Mouse (Mus musculus) adrenal gland, postnatal 4 days (tissue): Measurements from ENCODE around the gene Cux2. TPM values are rescaled to one million over a fixed set of nuclear protein-coding genes. Genes with fewer than 3 reads are reported as not detected.

Source experiments
- microRNA-seq: library from miRNA; unstranded; fragments of <30 nt; microRNA quantifications from one replicate; pipeline ENCODE4 v1.2.0, GENCODE M21; 2021
- total RNA-seq, 2 experiments: library from RNA; stranded (reverse); gene quantifications; 2 replicates each; pipeline ENCODE4 v1.2.3; 2021

The Cux2 gene
- total RNA-seq, 2 experiments from 2014 or later, result 37.5 to 37.8 TPM

Small RNA genes lying within 50 kb of the gene (microRNA-seq; reads per million reads assigned to microRNA genes)
- gene Mir7031, result 3.2 reads per million, percentile 8 among the genes with 10 or more reads in this experiment

Other genes with a start within 250 kb of the Cux2 start
- 10 to 100 TPM; 49.7 to 54.1 TPM for gene Sh2b3, start 212.5 kb downstream of the Cux2 start, total RNA-seq
- gene Pheta1, start 201.1 kb downstream of the Cux2 start, total RNA-seq, result 10 to 100 TPM; 12.8 to 13.6 TPM
- 10 to 100 TPM in 1 of 2 experiments, 1 to 10 TPM in 1; 4.8 to 30.3 TPM for gene Myl2, start 50.8 kb upstream of the Cux2 start, total RNA-seq
- gene Ccdc63, start 90.7 kb upstream of the Cux2 start, total RNA-seq, result under 1 TPM; 0.20 to 0.28 TPM
- 100 to 1,000 TPM; 211 to 221 TPM for gene Ppp1cc, start 108.2 kb upstream of the Cux2 start, total RNA-seq
- gene Hvcn1, start 156.7 kb upstream of the Cux2 start, total RNA-seq, result 1 to 10 TPM; 4.1 to 5.8 TPM
- gene Tctn1, start 214.4 kb upstream of the Cux2 start, total RNA-seq, result 10 to 100 TPM; 23.4 to 24.3 TPM
- gene Pptc7, start 234.3 kb upstream of the Cux2 start, total RNA-seq, result 10 to 100 TPM; 33.1 to 36.7 TPM